Mouse (Mus musculus) kidney, adult 2 months (tissue): ENCODE data around the gene Rtn4rl1.

Experiments used
- CTCF ChIP-seq: fragments of 200-500 bp; conservative IDR thresholded peaks from 2 replicates; pipeline ENCODE4 v1.5.1; 2011; ENCODE audit warnings: low read depth, mild to moderate bottlenecking, control low read depth, low read length, moderate library complexity, mixed read lengths; ENCODE audit not compliant: insufficient read depth, insufficient read length
- POLR2A ChIP-seq: fragments of 200-500 bp; IDR thresholded peaks from one replicate; pipeline ENCODE4 v1.6.1; 2011; ENCODE audit warnings: low read depth, low read length, control low read depth

DNA sequence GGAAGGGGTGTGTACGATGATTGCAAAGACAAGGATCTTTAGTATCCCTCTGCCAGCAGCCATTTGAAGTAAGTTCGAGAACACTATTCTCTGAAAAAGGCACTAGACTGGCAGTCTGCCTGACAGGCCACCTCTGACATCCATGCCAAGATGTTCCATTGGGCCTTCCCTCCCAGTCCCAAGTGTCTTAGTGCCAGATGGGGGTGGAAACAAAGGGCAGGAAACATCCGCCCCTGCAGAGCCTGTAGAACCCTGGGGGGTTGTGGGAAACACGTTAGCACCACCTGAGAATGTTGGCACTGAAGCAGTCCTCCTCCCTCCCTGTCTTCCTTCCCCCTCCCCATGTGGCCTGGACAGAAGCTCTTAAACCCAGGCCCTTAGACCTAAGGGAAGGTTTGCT, 36.5 kb upstream of the Rtn4rl1 start:
- TF ChIP-seq POLR2A (no peak), CTCF (no peak)
